Mouse (Mus musculus): ENCODE results near the gene Gng12.

GRCm38 (mm10) chr6:66913355-66913754, 17.2 kb downstream of the Gng12 start:
- TF ChIP-seq GATA1 (IDR thresholded peaks at IDR 0.05; ENCODE audit: low read length) (no peak), TAL1 (IDR thresholded peaks at IDR 0.05; ENCODE audit: low read length) (no peak)

Data from erythroblast, embryonic 14.5 days (primary cell).